Mouse (Mus musculus): ENCODE data around the gene Gm20547. TPM values are rescaled to one million over a fixed set of nuclear protein-coding genes. Genes with fewer than 3 reads are reported as not detected.

Gm20547 gene
- total RNA-seq, 1 experiment, result 0.31 TPM

DNA sequence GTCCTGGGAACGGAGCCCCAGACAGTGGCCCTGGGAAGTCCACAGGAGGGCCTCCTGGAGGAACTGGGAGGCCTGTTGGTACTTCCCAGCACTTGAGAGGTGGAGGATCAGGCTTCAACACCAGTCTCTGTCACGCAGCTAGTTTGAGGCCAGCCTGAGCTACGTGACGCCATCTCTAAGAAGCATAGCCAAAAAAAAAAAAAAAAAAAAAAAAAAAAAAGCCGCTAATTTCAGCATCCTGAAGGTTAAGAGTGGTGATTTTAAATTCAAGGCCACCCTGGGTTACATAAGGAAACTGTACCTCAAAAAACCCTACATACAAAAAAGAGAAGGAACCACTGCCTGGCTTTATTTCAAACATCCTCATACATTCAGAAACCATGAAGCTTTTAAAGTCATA is 42.4 kb upstream of the Gm20547 start:
- peaks cover 0 to 10% of the 10 kb centered on the region in 2 experiments; a peak in 2 of 4 replicates for H3K4me1 ChIP-seq (ENCODE audit: control insufficient read depth in 2 of 2, insufficient read depth in 2 of 2, low read length in 2 of 2, poor library complexity in 1 of 2)
- in situ Hi-C loops (cut with MboI; ENCODE audit: low sequenced_read_pairs in 2 of 2, unreplicated experiment in 2 of 2), result no loop called here
- TF ChIP-seq HCFC1 (IDR thresholded peaks at IDR 0.05; ENCODE audit: borderline replicate concordance, insufficient read depth, low read length) (no peak), ZC3H11A (IDR thresholded peaks at IDR 0.05; ENCODE audit: borderline replicate concordance, low read depth, low read length) (no peak), ZNF384 (IDR thresholded peaks at IDR 0.05; ENCODE audit: low read depth, low read length) (0 out of 2 replicates have a peak, but pooled peaks have one; percentile 40)
- no peaks in the 10 kb centered on the region for H3K36me3 ChIP-seq (ENCODE audit: control insufficient read depth, insufficient read depth, low read length, poor library complexity, severe bottlenecking)
- DNase-seq (ENCODE audit: low read depth, low spot score), result no peak
- H3K9me3 ChIP-seq (ENCODE audit: control insufficient read depth, insufficient read depth, low read depth, low read length), result no peaks in the 10 kb centered on the region
- H3K9ac ChIP-seq (ENCODE audit: insufficient read depth, low read depth, low read length, poor library complexity, severe bottlenecking), result no peak overlapping the region
- H3K27ac ChIP-seq (ENCODE audit: insufficient read depth, low read depth, low read length, poor library complexity, severe bottlenecking), result no peak overlapping the region
- no peak overlapping the region for H3K4me3 ChIP-seq (ENCODE audit: insufficient read depth in 1 of 2, low read depth in 1 of 2, low read length in 2 of 2, poor library complexity in 1 of 2, severe bottlenecking in 1 of 2)

GRCm38 (mm10) chr17:34922939-34923338 is 41.1 kb upstream of the Gm20547 start:
- in situ Hi-C loops (cut with MboI; ENCODE audit: low sequenced_read_pairs in 2 of 2, unreplicated experiment in 2 of 2), result no loop called here
- H3K4me1 ChIP-seq (ENCODE audit: control insufficient read depth in 2 of 2, insufficient read depth in 2 of 2, low read length in 2 of 2, poor library complexity in 1 of 2), result peaks cover 2% of the 10 kb centered on the region in 2 experiments; a peak in 1 of 4 replicates
- H3K4me3 ChIP-seq (ENCODE audit: insufficient read depth in 1 of 2, low read depth in 1 of 2, low read length in 2 of 2, poor library complexity in 1 of 2, severe bottlenecking in 1 of 2), result no peak overlapping the region
- H3K27ac ChIP-seq (ENCODE audit: insufficient read depth, low read depth, low read length, poor library complexity, severe bottlenecking), result no peak overlapping the region
- DNase-seq (ENCODE audit: low read depth, low spot score), result no peak
- TF ChIP-seq ZNF384 (IDR thresholded peaks at IDR 0.05; ENCODE audit: low read depth, low read length) (no peak), CHD2 (IDR thresholded peaks at IDR 0.05; ENCODE audit: low read depth, low read length) (no peak), MAFK (IDR thresholded peaks at IDR 0.05; ENCODE audit: insufficient read depth, low read depth, low read length) (no peak), HCFC1 (IDR thresholded peaks at IDR 0.05; ENCODE audit: borderline replicate concordance, insufficient read depth, low read length) (no peak), ZC3H11A (IDR thresholded peaks at IDR 0.05; ENCODE audit: borderline replicate concordance, low read depth, low read length) (no peak)
- no peak overlapping the region for H3K9ac ChIP-seq (ENCODE audit: insufficient read depth, low read depth, low read length, poor library complexity, severe bottlenecking)
- no peaks in the 10 kb centered on the region for H3K36me3 ChIP-seq (ENCODE audit: control insufficient read depth, insufficient read depth, low read length, poor library complexity, severe bottlenecking)
- no peaks in the 10 kb centered on the region for H3K9me3 ChIP-seq (ENCODE audit: control insufficient read depth, insufficient read depth, low read depth, low read length)

GRCm38 (mm10) chr17:34917188-34917587 is 35.3 kb upstream of the Gm20547 start:
- Histone ChIP-seq H3K36me3 (ENCODE audit: control insufficient read depth, insufficient read depth, low read length, poor library complexity, severe bottlenecking) (peaks cover 18% of the 10 kb centered on the region), H3K27ac (ENCODE audit: insufficient read depth, low read depth, low read length, poor library complexity, severe bottlenecking) (no peak overlapping the region), H3K4me1 (ENCODE audit: control insufficient read depth in 2 of 2, insufficient read depth in 2 of 2, low read length in 2 of 2, poor library complexity in 1 of 2) (peaks cover 2 to 9% of the 10 kb centered on the region in 2 experiments; a peak in 1 of 4 replicates), H3K9ac (ENCODE audit: insufficient read depth, low read depth, low read length, poor library complexity, severe bottlenecking) (peak overlapping the region; percentile 11; the same call in 1 of the 2 replicates), H3K9me3 (ENCODE audit: control insufficient read depth, insufficient read depth, low read depth, low read length) (no peaks in the 10 kb centered on the region), H3K4me3 (ENCODE audit: insufficient read depth in 1 of 2, low read depth in 1 of 2, low read length in 2 of 2, poor library complexity in 1 of 2, severe bottlenecking in 1 of 2) (peak overlapping the region in 1 of 2 experiments; percentile 8; a peak in 1 of 4 replicates)
- in situ Hi-C loops (cut with MboI; ENCODE audit: low sequenced_read_pairs in 2 of 2, unreplicated experiment in 2 of 2), result no loop called here
- TF ChIP-seq HCFC1 (IDR thresholded peaks at IDR 0.05; ENCODE audit: borderline replicate concordance, insufficient read depth, low read length) (no peak), ZNF384 (IDR thresholded peaks at IDR 0.05; ENCODE audit: low read depth, low read length) (no peak), MAFK (IDR thresholded peaks at IDR 0.05; ENCODE audit: insufficient read depth, low read depth, low read length) (no peak), ZC3H11A (IDR thresholded peaks at IDR 0.05; ENCODE audit: borderline replicate concordance, low read depth, low read length) (no peak), CHD2 (IDR thresholded peaks at IDR 0.05; ENCODE audit: low read depth, low read length) (no peak)
- no peak for DNase-seq (ENCODE audit: low read depth, low spot score)

GRCm38 (mm10) chr17:34916316-34916715 is 34.5 kb upstream of the Gm20547 start:
- no peak overlapping the region for H3K4me3 ChIP-seq (ENCODE audit: insufficient read depth in 1 of 2, low read depth in 1 of 2, low read length in 2 of 2, poor library complexity in 1 of 2, severe bottlenecking in 1 of 2)
- in situ Hi-C loops (cut with MboI; ENCODE audit: low sequenced_read_pairs in 2 of 2, unreplicated experiment in 2 of 2), result no loop called here
- peaks cover 22% of the 10 kb centered on the region for H3K36me3 ChIP-seq (ENCODE audit: control insufficient read depth, insufficient read depth, low read length, poor library complexity, severe bottlenecking)
- H3K27ac ChIP-seq (ENCODE audit: insufficient read depth, low read depth, low read length, poor library complexity, severe bottlenecking), result no peak overlapping the region
- H3K9ac ChIP-seq (ENCODE audit: insufficient read depth, low read depth, low read length, poor library complexity, severe bottlenecking), result no peak overlapping the region
- H3K4me1 ChIP-seq (ENCODE audit: control insufficient read depth in 2 of 2, insufficient read depth in 2 of 2, low read length in 2 of 2, poor library complexity in 1 of 2), result peaks cover 4 to 13% of the 10 kb centered on the region in 2 experiments; a peak in 2 of 4 replicates
- H3K9me3 ChIP-seq (ENCODE audit: control insufficient read depth, insufficient read depth, low read depth, low read length), result no peaks in the 10 kb centered on the region
- TF ChIP-seq MAFK (IDR thresholded peaks at IDR 0.05; ENCODE audit: insufficient read depth, low read depth, low read length), result no peak
- TF ChIP-seq CHD2 (IDR thresholded peaks at IDR 0.05; ENCODE audit: low read depth, low read length), result no peak
- no peak for TF ChIP-seq HCFC1 (IDR thresholded peaks at IDR 0.05; ENCODE audit: borderline replicate concordance, insufficient read depth, low read length)
- TF ChIP-seq ZC3H11A (IDR thresholded peaks at IDR 0.05; ENCODE audit: borderline replicate concordance, low read depth, low read length), result no peak
- no peak for TF ChIP-seq ZNF384 (IDR thresholded peaks at IDR 0.05; ENCODE audit: low read depth, low read length)
- DNase-seq (ENCODE audit: low read depth, low spot score), result no peak
